Mouse (Mus musculus) cerebellum, adult 2 months (tissue): ENCODE measurements at regions not wholly inside any gene's neighbourhood (a gene's known extent, or its start where the extent isn't known, plus 50 kb on each side); places are given as distances from the start of the nearest gene placed in this dataset.
A peak's percentile ranks its signal among the peaks of the same experiment; 100 is the strongest.

Source experiments
- CTCF ChIP-seq: fragments of 200-500 bp; IDR thresholded peaks from 2 replicates; pipeline ENCODE4 v1.5.1; 2011; ENCODE audit warnings: low read depth, mild to moderate bottlenecking, control low read depth, low read length, moderate library complexity, borderline replicate concordance; ENCODE audit not compliant: insufficient read depth
- POLR2A ChIP-seq: fragments of 200-500 bp; IDR thresholded peaks from 2 replicates; pipeline ENCODE4 v1.6.1; 2011; ENCODE audit warnings: low read length, control low read depth, borderline replicate concordance; ENCODE audit not compliant: insufficient read depth

- no peak for TF ChIP-seq POLR2A
- peak; percentile 19; the same call in 1 of the 2 replicates for TF ChIP-seq CTCF
These were observed 152.0 kb downstream of the Alx1 start for GRCm38 (mm10) chr10:102878010-102878409.
